Mouse (Mus musculus): ENCODE results near the gene Acin1.

GRCm38 (mm10) chr14:54701298-54701697, 14.6 kb upstream of the Acin1 start:
- TF ChIP-seq POLR2A (IDR thresholded peaks at IDR 0.05; ENCODE audit: low read depth, low read length) = no peak
- peak; percentile 90 to 98 for TF ChIP-seq CTCF (conservative IDR thresholded peaks at IDR 0.05 in 1 of 2, IDR thresholded peaks at IDR 0.05 in 1 of 2; ENCODE audit: low read depth in 2 of 2, low read length in 2 of 2)
- TF ChIP-seq HCFC1 (IDR thresholded peaks at IDR 0.05; ENCODE audit: low read depth, low read length) = no peak
- TF ChIP-seq EP300 (IDR thresholded peaks at IDR 0.05; ENCODE audit: low read length) = no peak
- no peak for TF ChIP-seq MAZ (IDR thresholded peaks at IDR 0.05; ENCODE audit: low read depth, low read length)
- TF ChIP-seq MXI1 (IDR thresholded peaks at IDR 0.05; ENCODE audit: low read depth, low read length) = no peak

All from CH12.LX (cell line).